Mouse (Mus musculus) ovary, postnatal 10 days (tissue): Measurements from ENCODE around the gene Ppp6r3.

Source experiments
- DNase-seq: peaks from one replicate; pipeline ENCODE4 v3.0.0; 2022; ENCODE audit warnings: low spot score

Gene Ppp6r3

DNA sequence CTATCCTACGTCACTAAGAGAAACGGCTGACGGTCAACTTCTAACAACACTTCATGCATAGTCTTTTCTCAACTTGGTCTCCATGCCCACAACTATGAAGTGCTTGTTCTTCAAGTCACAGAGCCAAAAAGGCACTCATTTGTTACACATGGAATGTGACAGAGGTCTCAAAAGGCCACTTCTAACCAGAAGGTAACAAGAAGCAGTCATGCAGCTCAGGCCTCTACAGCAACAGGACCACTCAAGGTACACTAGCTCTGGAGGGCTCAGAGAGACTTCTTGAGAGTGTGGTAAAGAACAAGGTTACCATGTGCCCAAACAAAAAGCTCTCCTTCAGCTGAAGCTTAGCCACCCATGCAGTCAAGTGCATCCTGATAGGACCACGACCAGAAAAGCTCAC lies 46.9 kb downstream of the Ppp6r3 start:
- DNase-seq = no peak

DNA sequence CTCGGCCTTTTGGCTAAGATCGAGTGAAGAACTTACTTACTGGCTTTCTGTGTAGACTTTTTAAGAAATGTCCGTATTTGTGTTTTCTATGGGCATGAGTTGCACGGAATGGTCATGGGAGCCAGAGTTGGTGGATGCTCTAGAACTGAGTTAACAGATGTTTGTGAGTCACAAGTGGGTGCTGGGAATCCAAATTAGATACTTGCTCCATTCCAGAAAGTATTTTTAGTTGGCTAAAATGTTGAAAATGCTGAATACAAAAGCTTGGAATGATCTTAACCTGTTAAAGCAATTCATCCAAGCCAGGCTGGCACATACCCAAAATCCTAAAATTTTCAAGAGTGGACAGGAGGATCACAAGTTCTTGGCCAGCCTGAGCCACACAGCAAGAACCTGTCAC lies 48.0 kb downstream of the Ppp6r3 start:
- DNase-seq = no peak

DNA sequence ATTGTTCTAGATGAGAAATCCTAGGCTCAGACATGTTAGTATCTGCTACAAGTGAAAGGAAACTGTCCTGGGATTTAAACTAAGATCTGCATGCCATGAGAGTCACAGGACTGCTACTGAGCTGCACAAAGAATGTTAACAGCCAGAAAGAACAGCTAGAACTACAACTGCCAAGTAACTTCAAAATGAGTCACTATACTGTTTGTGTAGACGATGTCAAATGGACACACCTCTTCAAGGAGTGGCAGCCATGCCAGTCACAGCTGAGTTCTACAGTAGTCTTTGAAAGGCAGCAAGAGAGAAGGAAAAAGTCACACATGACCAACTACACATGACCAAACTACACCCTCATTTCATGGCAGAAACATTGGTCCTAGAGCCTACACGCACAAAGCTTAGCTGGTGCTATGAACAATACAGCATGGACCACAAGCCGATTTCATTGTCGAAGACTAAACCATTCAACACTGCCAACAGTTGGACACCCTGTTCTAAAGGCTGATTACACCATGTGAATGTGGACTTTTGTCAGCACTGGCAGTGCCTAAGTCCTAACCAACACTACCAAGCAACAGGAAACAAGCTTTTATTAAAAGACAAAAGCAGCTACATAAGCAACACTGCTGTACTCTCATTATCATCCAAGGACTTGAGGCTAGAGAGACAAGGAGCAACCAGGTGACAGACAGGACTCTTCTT lies 55.9 kb downstream of the Ppp6r3 start:
- DNase-seq = no peak

DNA sequence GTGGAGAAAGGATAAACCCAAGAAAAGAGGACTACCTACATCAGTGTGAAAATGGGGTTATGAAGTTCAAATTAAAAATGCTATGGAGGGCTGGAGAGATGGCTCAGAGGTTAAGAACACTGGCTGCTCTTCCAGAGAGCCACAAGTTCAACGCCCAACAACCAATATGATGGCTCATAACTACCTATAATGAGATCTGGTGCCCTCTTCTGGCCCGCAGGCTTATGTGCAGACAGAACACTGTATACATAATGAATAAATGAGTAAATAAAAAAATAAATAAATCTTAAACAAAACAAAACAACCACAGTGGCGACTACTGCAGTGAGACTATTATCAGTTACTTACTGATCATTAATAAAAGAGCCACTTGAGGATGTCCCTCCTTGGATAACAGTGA lies 78.3 kb downstream of the Ppp6r3 start:
- DNase-seq = no peak

DNA sequence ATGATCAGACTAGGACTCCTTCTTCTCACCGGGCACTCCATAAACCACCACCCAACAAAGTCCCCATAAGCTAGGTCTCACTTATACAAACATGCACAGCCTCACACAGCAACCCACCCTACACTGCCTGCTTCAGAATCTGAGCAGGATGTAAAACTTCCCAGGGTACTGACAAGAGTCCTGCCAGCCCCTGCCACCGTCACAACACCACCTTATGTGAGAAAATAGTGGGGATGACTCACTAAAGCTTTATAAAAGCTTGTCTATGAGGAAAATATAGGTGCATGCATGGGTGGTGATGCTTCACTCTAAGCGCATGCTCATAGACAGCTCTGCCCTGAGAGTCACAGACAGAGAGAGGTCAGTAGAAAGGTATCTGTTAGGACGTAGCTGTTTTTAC lies 85.7 kb downstream of the Ppp6r3 start:
- DNase-seq = no peak

DNA sequence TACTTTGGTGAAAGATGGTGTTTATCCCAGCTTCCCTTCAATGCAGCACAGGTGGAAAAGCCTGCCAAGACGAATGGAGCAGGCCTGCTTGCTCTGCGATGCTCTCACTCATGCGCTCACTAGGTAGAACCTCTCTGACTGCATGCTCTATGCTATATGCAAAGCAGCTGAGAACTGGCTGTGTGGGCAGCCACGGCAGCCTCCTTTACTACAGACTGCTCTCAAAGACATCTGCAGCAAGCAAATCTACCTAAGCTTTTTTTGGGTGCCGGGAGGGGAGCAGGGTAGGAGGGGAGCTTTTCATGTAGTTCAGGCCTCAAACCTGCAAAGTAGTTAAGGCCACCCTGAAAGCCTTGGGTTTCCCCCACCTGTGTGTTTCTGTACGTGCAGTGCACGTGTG lies 92.7 kb downstream of the Ppp6r3 start:
- no peak for DNase-seq

DNA sequence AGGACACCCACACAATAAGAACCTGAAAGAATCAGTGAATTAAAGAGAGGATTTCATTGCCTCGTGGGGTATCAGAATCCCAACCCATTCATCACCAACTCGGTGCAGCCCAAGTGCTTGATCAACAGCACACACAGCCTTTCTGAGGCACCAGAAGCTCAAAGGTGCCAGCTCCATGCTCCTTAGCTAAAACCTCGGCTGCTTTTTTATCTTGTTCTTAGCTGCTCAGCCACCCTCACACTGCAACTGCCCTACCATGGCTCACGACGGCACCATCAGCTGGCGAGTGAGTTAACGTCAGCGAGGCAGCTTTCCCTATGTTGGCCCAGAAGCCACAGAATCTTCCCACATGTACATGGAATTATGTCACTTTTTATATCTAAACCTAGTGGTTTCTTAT lies 95.4 kb downstream of the Ppp6r3 start:
- no peak for DNase-seq

DNA sequence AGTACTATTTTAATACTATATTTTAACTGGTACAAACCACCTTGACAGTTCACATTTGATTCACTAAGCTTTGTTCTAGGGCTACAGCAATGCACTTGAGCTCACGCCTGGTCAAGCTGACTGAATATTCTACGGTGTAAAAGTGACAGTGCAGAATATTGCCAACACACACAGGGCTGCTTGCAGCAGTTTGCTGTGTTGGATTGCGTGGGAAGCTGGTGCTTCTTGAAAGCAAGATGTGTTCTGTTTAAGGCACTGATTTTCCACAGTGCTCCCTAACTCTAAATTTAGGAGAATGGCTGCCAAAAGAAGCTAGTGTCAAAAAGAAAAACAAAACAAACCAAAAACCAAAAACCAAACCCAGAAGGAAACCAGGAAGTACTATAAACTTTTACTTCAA lies 98.6 kb downstream of the Ppp6r3 start:
- DNase-seq = no peak

DNA sequence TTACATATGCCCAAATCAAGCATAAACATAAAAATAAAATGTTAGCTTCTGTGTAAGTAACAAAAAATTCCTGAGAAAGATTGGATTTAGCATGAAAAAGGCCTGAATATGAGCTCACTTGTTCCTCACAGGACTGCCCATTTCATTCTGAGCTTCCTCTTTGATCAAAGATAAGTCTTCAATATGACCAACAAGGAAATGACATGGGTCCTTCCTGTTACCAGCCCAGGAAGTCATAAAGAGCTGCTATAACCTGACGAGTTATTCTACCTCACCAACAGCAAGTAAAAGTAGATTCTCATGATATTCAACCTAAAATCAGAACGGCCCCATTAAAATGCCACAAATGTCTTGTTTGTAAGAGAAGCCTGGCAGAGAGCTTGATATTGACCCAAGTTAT lies 104.3 kb downstream of the Ppp6r3 start:
- no peak for DNase-seq

DNA sequence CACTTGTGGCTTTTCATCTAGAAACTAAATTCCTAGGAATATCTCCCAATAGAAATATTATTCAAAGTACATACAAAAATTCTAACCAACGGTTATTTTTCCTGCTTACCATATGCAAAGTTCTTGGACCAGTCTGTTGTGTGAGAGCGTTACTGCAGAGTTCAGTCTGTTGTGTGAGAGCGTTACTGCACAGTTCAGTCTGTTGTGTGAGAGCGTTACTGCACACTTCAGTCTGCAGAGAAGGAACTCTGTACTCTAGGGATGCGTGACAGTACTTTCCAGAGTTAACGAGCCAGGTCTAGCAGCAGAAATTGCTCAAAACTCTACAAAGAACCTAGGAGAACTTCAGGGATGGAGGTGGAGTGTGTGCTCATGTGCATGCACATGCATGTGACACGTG lies 108.0 kb downstream of the Ppp6r3 start:
- DNase-seq = no peak

DNA sequence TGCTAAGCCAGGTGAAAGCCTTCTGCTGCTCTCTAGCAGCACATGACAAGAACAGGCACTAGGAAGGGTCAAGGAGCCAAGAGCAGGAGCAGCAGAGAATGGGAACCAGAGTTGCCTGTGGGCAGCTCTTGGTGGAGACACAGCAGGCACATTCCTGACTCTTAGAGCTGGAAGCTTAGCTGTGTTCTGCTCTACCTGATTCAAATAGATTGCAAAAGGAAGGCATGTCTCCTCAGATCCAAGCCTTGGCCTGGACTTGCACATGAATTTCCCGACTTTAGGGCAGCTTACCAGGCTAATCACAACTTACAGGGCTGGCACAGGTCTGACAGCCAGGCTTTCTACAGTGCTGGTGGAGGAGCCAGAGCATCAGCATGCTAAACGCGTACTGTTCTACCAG lies 115.6 kb downstream of the Ppp6r3 start:
- DNase-seq = no peak

DNA sequence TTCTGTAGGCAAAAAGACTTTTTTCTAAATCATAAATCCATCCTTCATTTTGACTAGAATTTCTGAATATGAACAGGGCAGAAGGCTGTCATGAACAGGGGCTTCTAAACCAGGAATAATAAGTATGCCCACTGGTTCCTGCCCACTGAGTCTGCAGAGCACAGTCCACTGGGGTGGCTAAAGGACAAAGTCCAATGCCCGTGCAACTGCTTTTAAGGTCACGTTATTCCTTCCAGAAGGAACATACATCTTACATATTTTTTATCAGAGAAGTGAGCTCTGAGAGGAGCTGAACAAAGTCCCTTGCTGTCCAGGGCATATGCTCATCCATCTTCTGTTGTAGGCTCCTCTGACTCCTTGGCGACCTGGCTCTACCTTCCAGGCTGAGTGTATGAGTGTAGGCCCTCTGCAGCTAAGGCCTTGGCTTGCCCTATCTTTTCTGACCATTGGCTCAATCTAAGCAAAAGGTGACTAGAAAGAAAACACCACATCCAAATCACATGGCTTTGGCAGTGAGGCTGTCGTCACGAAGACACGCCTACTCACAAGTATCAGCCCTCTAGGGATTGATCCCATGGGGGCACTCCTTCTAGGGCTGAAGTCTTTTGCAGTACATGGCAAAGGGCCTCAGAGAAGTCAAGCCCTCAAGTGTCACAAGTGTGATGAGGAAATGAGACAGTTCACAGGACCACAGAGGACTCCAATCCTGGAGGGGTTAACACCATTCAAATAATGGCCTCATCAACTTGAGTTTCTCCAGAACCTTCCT lies 117.0 kb downstream of the Ppp6r3 start:
- no peak for DNase-seq

DNA sequence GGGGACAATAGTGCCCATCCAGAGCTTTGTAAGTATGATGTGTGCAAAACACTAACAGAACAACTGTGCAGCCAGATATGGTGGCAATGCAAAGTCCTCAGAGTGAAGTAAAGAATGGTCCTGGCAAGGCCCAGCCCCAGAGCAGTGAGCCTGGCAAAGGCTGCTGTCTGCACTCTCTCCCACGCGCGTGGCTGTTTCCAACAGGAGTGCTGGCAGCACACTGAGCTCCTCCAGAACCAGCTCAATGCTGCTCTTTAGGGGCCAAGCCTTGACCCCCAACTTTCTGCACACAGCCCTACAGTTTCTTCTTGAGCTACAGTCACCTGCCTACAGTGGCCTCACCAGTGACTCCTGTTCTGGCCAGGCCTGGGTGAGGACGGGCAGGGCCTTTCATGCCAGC lies 117.8 kb downstream of the Ppp6r3 start:
- no peak for DNase-seq

DNA sequence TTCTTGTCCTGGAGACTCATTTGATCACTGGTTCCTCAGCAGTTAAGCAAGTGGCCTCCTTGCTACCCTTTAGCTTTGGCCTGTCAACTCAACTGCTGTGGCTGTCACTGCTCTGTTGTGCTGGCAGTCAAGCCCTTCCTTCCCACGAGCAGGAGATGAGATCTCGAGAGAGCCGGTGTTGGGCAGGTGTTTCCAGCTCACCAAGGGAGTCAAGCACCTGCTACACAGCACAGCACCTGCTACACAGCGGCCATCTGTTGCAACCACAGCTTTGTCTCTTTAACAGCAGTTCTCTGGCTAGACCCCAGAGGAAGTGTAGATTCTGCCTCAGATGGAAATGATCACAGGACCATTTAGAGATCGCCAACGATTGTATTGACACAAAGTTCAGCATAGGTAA lies 123.9 kb downstream of the Ppp6r3 start:
- no peak for DNase-seq

DNA sequence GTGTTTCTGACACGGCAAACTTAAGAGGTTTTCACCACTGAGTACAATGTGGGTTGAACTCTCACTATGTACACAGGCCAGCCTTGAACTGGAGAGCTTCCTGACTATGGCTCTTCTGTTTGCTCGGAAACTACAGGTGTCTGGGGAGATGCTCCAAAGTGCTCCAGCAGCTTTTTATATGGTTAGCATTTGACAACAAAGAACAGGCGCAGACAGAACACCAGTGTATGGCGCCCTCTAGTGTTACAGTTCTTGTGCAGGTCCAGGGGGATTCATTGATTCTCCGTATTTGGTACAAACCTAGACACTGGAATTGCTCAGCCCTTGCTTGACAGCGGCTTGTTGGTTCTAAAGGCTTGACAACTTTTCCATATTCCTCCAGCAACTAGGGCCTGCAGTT lies 124.4 kb downstream of the Ppp6r3 start:
- peak; percentile 18 for DNase-seq

DNA sequence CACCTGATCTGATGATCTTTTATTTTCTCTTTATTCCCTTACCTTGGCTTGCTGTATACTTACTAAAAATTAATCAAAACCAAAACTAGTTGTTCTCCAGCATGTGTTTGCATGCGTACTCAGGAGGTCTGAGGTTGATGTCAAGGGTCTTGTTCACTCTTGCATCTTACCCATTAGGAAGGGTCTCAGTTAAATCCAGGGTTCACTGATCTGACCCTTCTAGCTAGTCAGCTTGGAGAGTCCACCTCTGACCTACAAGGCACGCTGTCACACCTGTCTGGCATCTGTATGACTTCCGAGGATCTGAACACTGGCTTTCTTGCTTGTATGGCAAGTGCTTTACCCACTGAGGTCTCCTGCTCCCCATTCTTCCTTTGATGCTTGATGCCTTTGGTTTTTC lies 124.8 kb downstream of the Ppp6r3 start:
- DNase-seq = no peak

DNA sequence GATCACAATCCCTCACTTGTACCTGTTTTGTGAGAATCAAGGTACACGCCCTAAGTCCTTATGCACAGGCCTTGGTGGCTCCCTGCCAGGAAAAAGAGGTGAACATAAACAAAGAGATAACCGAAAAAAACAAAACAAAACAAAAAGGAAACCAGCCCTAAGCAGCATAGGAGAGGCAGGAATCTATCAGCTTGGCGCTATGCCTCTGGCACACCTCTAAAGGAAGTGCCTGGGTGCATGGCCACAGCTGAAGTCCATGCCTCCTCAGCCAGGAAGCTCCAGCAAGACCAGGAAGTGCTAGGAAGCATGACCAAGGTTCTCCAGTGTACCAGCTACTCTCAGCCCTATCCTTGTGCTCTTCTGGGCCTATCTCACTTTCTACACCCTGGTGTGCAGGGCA lies 126.3 kb downstream of the Ppp6r3 start:
- DNase-seq = no peak

DNA sequence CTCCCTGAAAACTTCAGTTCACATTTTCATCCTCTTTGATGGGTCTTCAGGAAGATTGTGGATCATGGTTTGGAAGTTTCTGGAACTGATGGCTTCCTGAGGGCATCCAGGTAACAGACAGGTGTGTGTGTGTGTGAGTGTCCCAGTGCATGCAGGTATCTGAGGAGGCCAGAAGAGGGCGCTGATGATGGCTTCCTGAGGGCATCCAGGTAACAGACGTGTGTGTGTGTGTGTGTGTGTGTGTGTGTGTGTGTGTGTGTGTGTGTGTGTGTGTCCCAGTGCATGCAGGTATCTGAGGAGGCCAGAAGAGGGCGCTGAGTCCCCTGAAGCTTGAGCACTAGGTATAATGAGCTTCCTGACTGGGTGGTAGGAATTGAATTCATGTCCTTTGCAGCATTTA lies 128.2 kb downstream of the Ppp6r3 start:
- DNase-seq = no peak

DNA sequence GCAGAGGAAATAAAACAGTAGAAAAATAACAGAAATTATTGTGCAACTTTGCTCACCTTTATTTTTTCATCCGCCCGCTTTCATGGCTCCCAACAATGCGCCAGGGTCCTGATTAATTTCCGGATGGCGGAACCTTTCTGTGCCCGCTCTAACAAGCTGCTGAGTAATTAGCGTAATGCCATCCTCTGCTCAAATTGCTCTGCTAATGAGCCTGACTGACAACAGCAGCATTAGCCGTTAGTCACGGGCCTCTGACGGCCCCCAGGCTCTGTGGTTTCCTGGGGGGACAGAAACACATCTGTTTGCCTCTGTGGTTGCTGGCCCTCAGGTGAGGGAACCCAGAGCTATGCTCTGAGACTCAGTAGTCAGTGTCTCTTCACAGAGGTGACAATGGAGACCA lies 134.5 kb downstream of the Ppp6r3 start:
- DNase-seq = no peak

DNA sequence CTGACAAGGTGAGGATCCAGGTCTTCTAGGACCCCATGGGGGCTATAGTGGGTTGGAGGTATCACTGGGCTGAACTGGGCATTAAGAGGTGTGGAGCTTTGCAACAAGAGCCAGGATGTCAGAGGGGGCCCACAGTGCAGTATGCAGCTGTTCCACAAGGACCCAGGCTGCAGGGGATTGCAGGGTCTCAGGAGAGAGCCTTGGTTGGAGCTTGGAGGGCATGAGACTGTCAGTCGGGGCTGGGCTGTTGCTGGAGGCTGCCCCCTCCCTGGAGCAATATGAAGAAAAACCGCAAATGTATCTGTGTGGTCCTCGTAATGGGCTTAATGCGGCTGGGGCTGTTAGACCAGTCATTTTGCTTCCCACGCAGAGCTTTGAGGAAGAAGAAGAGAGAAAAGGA lies 134.9 kb downstream of the Ppp6r3 start:
- DNase-seq = no peak

DNA sequence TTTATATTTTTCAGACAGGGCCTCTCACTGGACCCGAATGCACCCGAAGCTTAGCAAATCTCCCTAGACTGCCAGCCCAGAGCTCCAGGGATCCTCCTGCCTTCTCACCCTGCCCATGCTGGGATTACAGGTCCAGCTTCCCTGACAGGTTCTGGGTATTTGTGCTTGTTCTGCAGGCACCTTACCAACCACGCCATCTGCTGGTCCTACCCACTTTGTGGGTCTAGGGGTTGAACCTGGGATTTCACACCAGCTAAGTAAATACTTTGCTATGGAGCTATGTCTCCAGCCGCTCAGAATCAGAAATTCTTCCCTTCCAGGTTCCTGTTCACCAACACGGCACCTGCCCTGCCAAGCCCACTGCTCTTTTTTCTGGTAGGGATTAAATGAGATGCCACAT lies 137.6 kb downstream of the Ppp6r3 start:
- no peak for DNase-seq

DNA sequence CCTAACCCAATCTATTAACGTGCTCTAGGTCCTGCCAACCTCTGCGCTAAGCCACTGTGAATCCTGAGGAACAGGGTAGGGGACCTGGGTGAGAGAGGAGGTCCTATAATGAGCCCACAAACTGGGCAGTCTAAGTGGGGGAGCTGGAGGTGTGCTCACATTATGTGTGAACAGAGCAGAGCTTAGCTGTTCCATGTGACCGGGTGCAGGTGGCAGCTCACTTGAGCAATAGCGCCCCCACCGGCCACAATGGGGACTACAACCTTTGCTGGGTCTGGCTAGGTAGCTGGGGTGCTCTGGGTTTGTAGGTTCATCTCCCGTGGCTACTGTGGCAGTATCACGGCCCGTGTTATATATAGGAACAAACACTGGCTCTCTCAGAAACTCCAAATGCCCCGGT lies 138.7 kb downstream of the Ppp6r3 start:
- no peak for DNase-seq

DNA sequence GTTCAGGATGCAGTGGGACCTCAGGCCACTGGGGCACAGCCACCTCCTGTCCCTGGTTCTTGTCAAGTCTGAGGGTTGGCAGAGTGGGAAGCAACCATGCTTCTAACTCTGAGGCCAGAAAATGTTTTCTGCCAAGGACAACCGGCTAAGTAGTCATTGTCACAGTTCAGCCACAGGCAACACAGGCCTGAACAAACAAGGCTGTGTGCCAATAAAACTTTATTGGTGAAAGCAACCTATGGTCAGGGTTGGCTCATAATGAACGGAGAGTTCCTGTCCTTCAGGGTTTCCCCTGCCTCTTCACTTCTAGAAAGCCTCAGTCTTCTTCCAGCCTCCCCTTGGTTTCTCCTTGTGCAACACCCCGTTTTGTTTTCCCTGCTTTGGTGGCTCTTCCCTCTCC lies 139.7 kb downstream of the Ppp6r3 start:
- DNase-seq = no peak

DNA sequence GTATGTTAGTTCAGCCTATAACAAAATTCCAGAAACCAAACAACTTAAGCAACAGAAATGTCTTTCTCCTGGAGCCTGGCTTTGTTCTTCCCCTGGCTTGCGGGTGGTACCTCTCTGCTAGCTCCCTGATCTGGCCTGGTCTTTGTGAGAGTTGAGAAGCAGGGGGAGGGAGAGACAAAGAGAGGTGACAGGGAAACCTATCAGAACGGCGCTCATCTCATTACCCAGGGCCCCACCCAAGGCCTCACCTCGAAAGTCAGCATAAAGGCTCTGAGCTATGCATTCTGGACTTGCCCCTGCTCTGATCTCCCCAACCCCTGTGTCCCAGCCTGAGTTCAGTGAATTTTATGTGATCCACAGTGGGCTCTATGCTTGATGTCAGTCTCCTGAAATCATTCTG lies 140.9 kb downstream of the Ppp6r3 start:
- DNase-seq = no peak
